Mouse (Mus musculus): ENCODE data around the gene Hacd2.

GRCm38 (mm10) chr16:35153146-35153755 is 131.0 kb downstream of the Hacd2 start:
- TF ChIP-seq CTCF (IDR thresholded peaks at IDR 0.05; ENCODE audit: control insufficient read depth, insufficient read depth, low read length) (no peak), POLR2A (IDR thresholded peaks at IDR 0.05; ENCODE audit: borderline replicate concordance, control insufficient read depth, low read depth, low read length) (no peak)
